Mouse (Mus musculus): ENCODE measurements around the gene Olfr821. TPM values are rescaled to one million over a fixed set of nuclear protein-coding genes. Genes with fewer than 3 reads are reported as not detected.

Gene Olfr821
- polyA plus RNA-seq, 1 experiment from 2014 or later = not detected

Other genes with a start within 250 kb of the Olfr821 start
- not detected in 2 replicates for gene Olfr810, start 235.4 kb upstream of the Olfr821 start, polyA plus RNA-seq (2015; fragmentation: Nextera tagmentation; extraction: Ambion mirVana)
- gene Olfr811, start 226.0 kb upstream of the Olfr821 start, polyA plus RNA-seq (2015; fragmentation: Nextera tagmentation; extraction: Ambion mirVana) = not detected in 2 replicates
- not detected in 2 replicates for gene Olfr812, start 184.3 kb upstream of the Olfr821 start, polyA plus RNA-seq (2015; fragmentation: Nextera tagmentation; extraction: Ambion mirVana)
- not detected in 2 replicates for gene Olfr813, start 175.0 kb upstream of the Olfr821 start, polyA plus RNA-seq (2015; fragmentation: Nextera tagmentation; extraction: Ambion mirVana)
- gene Olfr814, start 150.5 kb upstream of the Olfr821 start, polyA plus RNA-seq (2015; fragmentation: Nextera tagmentation; extraction: Ambion mirVana) = not detected in 2 replicates
- gene Olfr815, start 124.5 kb upstream of the Olfr821 start, polyA plus RNA-seq (2015; fragmentation: Nextera tagmentation; extraction: Ambion mirVana) = not detected in 2 replicates
- gene Olfr816, start 114.8 kb upstream of the Olfr821 start, polyA plus RNA-seq (2015; fragmentation: Nextera tagmentation; extraction: Ambion mirVana) = not detected in 2 replicates
- not detected in 2 replicates for gene Olfr818, start 81.2 kb upstream of the Olfr821 start, polyA plus RNA-seq (2015; fragmentation: Nextera tagmentation; extraction: Ambion mirVana)
- gene Olfr819, start 63.1 kb upstream of the Olfr821 start, polyA plus RNA-seq (2015; fragmentation: Nextera tagmentation; extraction: Ambion mirVana) = not detected in 2 replicates
- not detected in 2 replicates for gene Olfr247, start 54.2 kb upstream of the Olfr821 start, polyA plus RNA-seq (2015; fragmentation: Nextera tagmentation; extraction: Ambion mirVana)
- gene Gm10310, start 45.3 kb upstream of the Olfr821 start, polyA plus RNA-seq (2015; fragmentation: Nextera tagmentation; extraction: Ambion mirVana) = not detected in 2 replicates
- not detected in 2 replicates for gene Olfr820, start 17.7 kb upstream of the Olfr821 start, polyA plus RNA-seq (2015; fragmentation: Nextera tagmentation; extraction: Ambion mirVana)
- not detected in 2 replicates for gene Olfr822, start 40.9 kb downstream of the Olfr821 start, polyA plus RNA-seq (2015; fragmentation: Nextera tagmentation; extraction: Ambion mirVana)
- gene Olfr823, start 85.0 kb downstream of the Olfr821 start, polyA plus RNA-seq (2015; fragmentation: Nextera tagmentation; extraction: Ambion mirVana) = not detected in 2 replicates
- gene Olfr824, start 99.7 kb downstream of the Olfr821 start, polyA plus RNA-seq (2015; fragmentation: Nextera tagmentation; extraction: Ambion mirVana) = not detected in 2 replicates
- not detected in 2 replicates for gene Olfr825, start 136.4 kb downstream of the Olfr821 start, polyA plus RNA-seq (2015; fragmentation: Nextera tagmentation; extraction: Ambion mirVana)
- gene Olfr826, start 153.8 kb downstream of the Olfr821 start, polyA plus RNA-seq (2015; fragmentation: Nextera tagmentation; extraction: Ambion mirVana) = not detected in 2 replicates
- gene Olfr827, start 184.1 kb downstream of the Olfr821 start, polyA plus RNA-seq (2015; fragmentation: Nextera tagmentation; extraction: Ambion mirVana) = not detected in 2 replicates
- 4.2 and 5.4 TPM in 2 replicates for gene Neurod4, start 249.9 kb downstream of the Olfr821 start, polyA plus RNA-seq (2015; fragmentation: Nextera tagmentation; extraction: Ambion mirVana)